Mouse (Mus musculus) midbrain, embryonic 13.5 days (tissue): Measurements from ENCODE around the gene Tmprss7. TPM values are rescaled to one million over a fixed set of nuclear protein-coding genes. Genes with fewer than 3 reads are reported as not detected.

ENCODE experiments used
- ATAC-seq: fragments of 200-750 bp; cut with Nextera tagmentation; 2 replicates; pipeline ENCODE4 v1.8.0; 2017; ENCODE audit warnings: mild to moderate bottlenecking, moderate TSS enrichment, moderate library complexity
- H3K27ac ChIP-seq: fragments of 300-500 bp; sonication (generic); 2 replicates; pipeline ENCODE4 v1.5.1; 2015; ENCODE audit warnings: inconsistent platforms, mild to moderate bottlenecking, moderate library complexity
- H3K27me3 ChIP-seq: fragments of 300-500 bp; sonication (generic); 2 replicates; pipeline ENCODE4 v1.6.1; 2015; ENCODE audit warnings: mild to moderate bottlenecking, inconsistent platforms
- H3K36me3 ChIP-seq: fragments of 300-500 bp; sonication (generic); 2 replicates; pipeline ENCODE4 v1.6.1; 2015; ENCODE audit warnings: mild to moderate bottlenecking, inconsistent platforms
- H3K4me1 ChIP-seq: fragments of 300-500 bp; sonication (generic); replicated peaks from 2 replicates; pipeline ENCODE4 v1.6.1; 2015; ENCODE audit warnings: inconsistent platforms
- H3K4me2 ChIP-seq: fragments of 300-500 bp; sonication (generic); replicated peaks from 2 replicates; pipeline ENCODE4 v1.6.1; 2015; ENCODE audit warnings: moderate library complexity, mild to moderate bottlenecking, inconsistent platforms
- H3K4me3 ChIP-seq: fragments of 300-500 bp; sonication (generic); replicated peaks from 2 replicates; pipeline ENCODE4 v1.5.1; 2015; ENCODE audit warnings: mild to moderate bottlenecking, inconsistent platforms
- H3K9ac ChIP-seq: fragments of 300-500 bp; sonication (generic); replicated peaks from 2 replicates; pipeline ENCODE4 v1.6.1; 2015; ENCODE audit warnings: mild to moderate bottlenecking, inconsistent platforms
- H3K9me3 ChIP-seq: fragments of 300-500 bp; sonication (generic); 2 replicates; pipeline ENCODE4 v1.6.1; 2016; ENCODE audit warnings: mild to moderate bottlenecking, inconsistent platforms
- WGBS: fragments of 180-500 bp; shearing (Covaris S2); methylation state at CpG from one replicate; pipeline ENCODE4 v1.1.7; 2015; 5-methylcytosine and 5-hydroxymethylcytosine counted together
- polyA plus RNA-seq: library from polyadenylated mRNA; unstranded; fragments of >200 nt; fragmentation: Nextera tagmentation; extraction: Ambion mirVana; gene quantifications from 2 replicates; pipeline ENCODE4 v1.2.1, GENCODE M21; 2015

Gene Tmprss7
- polyA plus RNA-seq, 1 experiment from 2014 or later, result 0.32 TPM

DNA sequence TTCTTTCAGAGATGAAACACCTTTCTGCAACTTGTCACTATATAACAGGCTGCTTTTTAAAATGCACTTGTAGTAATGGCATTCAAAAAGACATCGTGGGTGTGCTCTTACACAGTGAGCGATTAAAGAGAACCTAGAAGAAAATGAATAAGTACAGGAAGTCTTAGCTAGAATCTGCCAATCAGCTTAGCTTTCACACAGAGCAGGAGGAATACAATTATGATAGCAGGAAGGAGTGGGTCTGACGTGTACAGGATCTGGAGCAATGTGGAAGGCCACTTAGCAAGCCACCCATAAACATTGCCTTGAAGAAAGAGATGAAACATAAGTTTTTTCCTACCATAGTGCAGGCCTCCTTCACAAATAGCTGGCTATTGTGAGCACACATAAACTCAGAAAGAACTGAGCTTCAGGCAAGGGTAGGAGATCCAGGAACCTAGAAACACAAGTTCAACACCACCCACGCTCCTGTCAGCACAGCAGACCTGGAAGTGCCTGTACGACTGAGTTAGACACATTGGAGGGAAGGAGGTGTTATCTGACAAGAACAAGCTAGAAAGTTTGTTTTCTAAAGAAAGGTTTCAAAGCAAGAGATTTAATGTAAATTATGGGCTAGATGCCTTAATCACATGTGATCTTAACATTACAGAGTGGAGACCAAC lies 21.2 kb upstream of the Tmprss7 start:
- Histone ChIP-seq H3K9me3 (no peaks in the 10 kb centered on the region), H3K9ac (no peak overlapping the region), H3K4me2 (no peak overlapping the region), H3K4me1 (peaks cover 20% of the 10 kb centered on the region), H3K27me3 (no peaks in the 10 kb centered on the region), H3K4me3 (no peak overlapping the region), H3K36me3 (peaks cover 83% of the 10 kb centered on the region), H3K27ac (no peak overlapping the region)
- WGBS, result 88% methylated on average over 5 of the region's 5 CpGs
- ATAC-seq, result no peak

DNA sequence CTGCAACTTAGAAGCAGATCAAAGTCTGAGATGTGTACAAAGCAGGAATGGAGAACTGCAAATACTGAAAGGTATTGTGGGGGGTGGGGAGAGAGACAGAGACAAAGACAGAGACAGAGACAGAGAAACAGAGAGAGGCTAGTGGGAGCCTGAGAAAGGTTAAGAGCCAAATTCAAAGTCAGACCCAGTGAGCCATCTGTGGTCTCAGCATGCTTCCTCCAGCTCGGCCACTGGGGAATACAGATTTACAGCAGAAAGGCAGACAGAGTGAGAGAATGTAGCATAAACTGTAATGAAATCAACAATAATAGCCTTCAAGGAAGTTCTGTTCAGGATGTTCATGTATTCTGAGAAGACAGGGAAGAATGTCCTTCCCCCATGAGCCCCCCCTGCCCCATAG lies 20.4 kb upstream of the Tmprss7 start:
- H3K9me3 ChIP-seq, result no peaks in the 10 kb centered on the region
- H3K36me3 ChIP-seq, result peaks cover 80% of the 10 kb centered on the region
- no peak overlapping the region for H3K9ac ChIP-seq
- H3K4me2 ChIP-seq, result no peak overlapping the region
- H3K27me3 ChIP-seq, result no peaks in the 10 kb centered on the region
- WGBS, result 95% methylated on average over 1 of the region's 1 CpGs
- peaks cover 15% of the 10 kb centered on the region; the same call in 1 of the 2 replicates for H3K4me1 ChIP-seq
- no peak overlapping the region for H3K4me3 ChIP-seq
- H3K27ac ChIP-seq, result no peak overlapping the region
- ATAC-seq, result no peak

DNA sequence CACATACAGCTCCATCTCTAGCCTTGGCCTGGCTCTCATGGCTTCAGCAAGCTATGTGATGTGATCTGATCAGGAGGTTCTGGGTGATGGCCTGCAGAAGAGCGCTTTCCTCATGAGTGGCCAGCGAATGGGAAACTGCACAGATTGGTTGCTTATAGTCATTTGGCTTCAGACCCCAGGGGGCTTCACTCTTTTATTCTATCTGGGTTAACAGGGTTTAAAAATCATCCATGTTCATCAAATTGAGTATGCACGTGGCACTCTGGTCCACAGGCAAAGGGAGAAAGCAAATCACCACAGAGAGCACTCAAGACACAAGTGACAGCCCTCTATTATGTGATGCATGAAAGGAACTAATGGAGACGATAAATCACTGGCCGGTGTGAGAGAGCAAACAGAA lies 19.8 kb upstream of the Tmprss7 start:
- Histone ChIP-seq H3K4me3 (no peak overlapping the region), H3K27me3 (no peaks in the 10 kb centered on the region), H3K36me3 (peaks cover 79% of the 10 kb centered on the region), H3K9me3 (no peaks in the 10 kb centered on the region), H3K4me1 (peaks cover 15% of the 10 kb centered on the region; the same call in 1 of the 2 replicates), H3K27ac (no peak overlapping the region), H3K9ac (no peak overlapping the region), H3K4me2 (no peak overlapping the region)
- 76% methylated on average over 5 of the region's 5 CpGs for WGBS
- no peak for ATAC-seq

DNA sequence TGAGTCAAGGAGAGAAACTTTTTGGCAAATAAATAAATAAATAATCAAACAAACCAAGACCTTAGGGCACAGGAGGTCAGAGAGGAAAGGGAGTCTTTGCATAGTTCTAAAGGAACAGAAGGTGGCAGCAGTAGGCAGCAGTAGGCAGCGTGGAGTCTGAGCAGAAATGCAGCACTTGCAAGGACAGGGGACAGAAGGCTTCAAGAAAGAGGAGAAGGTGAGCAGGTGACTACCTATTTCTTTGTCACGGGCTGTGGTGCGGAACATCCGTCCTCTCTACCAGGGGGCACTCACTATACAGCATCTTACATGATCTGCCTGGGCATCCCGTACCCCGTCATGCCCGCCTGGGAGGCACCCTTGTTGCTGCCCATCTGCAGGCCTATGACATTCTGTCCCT lies 17.8 kb upstream of the Tmprss7 start:
- Histone ChIP-seq H3K9ac (no peak overlapping the region), H3K4me3 (no peak overlapping the region), H3K36me3 (peaks cover 61% of the 10 kb centered on the region), H3K27me3 (no peaks in the 10 kb centered on the region), H3K4me1 (peaks cover 15% of the 10 kb centered on the region; the same call in 1 of the 2 replicates), H3K9me3 (no peaks in the 10 kb centered on the region), H3K27ac (no peak overlapping the region), H3K4me2 (no peak overlapping the region)
- 74% methylated on average over 7 of the region's 7 CpGs for WGBS
- peak; percentile 32 for ATAC-seq

DNA sequence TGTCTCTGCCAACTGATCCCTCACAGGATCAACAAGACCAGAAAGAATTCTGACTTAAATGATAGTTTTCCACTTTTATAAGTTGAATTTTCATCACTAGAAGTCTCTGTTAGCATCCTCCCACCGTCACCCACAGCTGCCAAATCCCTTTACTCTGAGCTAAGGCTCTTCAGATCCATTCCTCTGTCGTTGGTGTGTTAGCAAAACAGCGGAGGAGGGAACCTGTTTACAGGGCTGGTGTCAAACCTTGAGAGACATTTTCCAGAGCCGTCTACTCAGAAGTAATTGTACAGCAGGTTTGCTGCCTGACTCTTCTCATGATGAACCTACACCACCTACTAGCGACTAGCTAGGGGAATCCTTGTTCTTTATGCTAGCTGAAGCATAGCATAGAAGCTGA lies 5.8 kb upstream of the Tmprss7 start:
- ATAC-seq, result no peak
- 86% methylated on average over 5 of the region's 5 CpGs for WGBS
- H3K9ac ChIP-seq, result no peak overlapping the region

DNA sequence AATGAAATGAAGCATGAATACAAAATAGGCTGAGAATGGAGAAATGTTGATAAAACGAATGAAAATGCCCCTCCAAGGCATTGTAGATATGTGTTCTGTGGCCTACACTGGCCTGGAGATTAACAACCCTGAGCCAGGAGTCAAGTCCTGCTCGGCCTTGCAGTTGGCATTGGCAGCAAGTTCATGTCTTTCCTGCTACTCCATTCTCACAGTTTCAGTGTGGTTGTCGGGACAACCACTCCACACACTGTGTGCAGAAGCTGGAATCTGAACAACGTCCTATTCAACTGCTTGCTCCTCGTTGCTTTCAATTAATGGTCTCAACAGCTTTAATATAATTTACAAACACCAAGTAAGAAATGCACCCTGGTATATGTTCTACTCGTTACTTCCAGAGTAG lies 4.5 kb upstream of the Tmprss7 start:
- H3K4me1 ChIP-seq, result peaks cover 14% of the 10 kb centered on the region
- H3K9me3 ChIP-seq, result no peaks in the 10 kb centered on the region
- no peak for ATAC-seq
- no peak overlapping the region for H3K4me3 ChIP-seq
- no peak overlapping the region for H3K27ac ChIP-seq
- no peaks in the 10 kb centered on the region for H3K36me3 ChIP-seq
- whole genome bisulfite sequencing, result 46% methylated on average over 6 of the region's 6 CpGs
- no peaks in the 10 kb centered on the region for H3K27me3 ChIP-seq
- H3K4me2 ChIP-seq, result no peak overlapping the region
- H3K9ac ChIP-seq, result no peak overlapping the region

More for the DNA sequence above, 5.8 kb upstream of the Tmprss7 start:
- no peak overlapping the region for H3K4me3 ChIP-seq
- peaks cover 8% of the 10 kb centered on the region for H3K4me1 ChIP-seq
- no peaks in the 10 kb centered on the region for H3K9me3 ChIP-seq
- H3K36me3 ChIP-seq, result no peaks in the 10 kb centered on the region
- no peak overlapping the region for H3K4me2 ChIP-seq
- no peak overlapping the region for H3K27ac ChIP-seq
- H3K27me3 ChIP-seq, result no peaks in the 10 kb centered on the region

DNA sequence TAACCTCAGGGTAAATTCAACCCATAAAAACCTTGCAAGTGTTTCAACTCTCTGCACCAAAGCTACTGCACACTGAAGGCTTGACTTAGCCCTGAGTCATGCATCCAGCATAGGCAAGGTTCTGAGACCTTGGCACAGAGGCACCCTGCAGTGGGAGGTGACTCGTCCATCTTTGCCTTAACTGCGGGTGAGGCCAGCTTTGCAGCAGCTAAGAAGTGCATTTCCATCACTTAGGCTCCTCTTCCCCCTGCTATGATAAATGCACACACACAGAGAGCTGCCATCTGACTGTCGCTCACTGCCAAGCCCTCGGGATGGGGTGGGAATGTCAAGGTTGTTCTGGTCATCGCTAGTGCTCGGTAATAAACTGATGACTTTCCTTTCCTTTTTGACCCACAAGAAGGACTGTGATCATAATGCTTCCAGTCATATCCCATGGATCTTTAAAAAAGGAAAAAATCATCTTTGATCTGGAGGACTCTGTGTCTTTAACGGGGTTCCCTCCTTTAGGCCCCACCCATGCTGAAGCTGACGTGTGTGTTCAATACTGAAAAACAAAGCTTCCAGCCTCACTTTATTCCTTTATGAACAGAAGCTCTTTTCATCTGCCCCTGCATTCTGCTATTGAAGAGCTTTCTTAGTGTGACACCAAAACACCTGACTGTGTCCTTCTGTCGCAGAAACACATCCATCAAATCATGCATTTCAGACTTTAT lies 2.1 kb upstream of the Tmprss7 start:
- peaks cover 20% of the 10 kb centered on the region for H3K4me1 ChIP-seq
- no peak overlapping the region for H3K9ac ChIP-seq
- H3K27me3 ChIP-seq, result no peaks in the 10 kb centered on the region
- H3K9me3 ChIP-seq, result no peaks in the 10 kb centered on the region
- no peak for ATAC-seq
- H3K4me3 ChIP-seq, result no peak overlapping the region
- H3K4me2 ChIP-seq, result no peak overlapping the region
- WGBS, result 72% methylated on average over 9 of the region's 9 CpGs
- no peaks in the 10 kb centered on the region for H3K36me3 ChIP-seq
- no peak overlapping the region for H3K27ac ChIP-seq

DNA sequence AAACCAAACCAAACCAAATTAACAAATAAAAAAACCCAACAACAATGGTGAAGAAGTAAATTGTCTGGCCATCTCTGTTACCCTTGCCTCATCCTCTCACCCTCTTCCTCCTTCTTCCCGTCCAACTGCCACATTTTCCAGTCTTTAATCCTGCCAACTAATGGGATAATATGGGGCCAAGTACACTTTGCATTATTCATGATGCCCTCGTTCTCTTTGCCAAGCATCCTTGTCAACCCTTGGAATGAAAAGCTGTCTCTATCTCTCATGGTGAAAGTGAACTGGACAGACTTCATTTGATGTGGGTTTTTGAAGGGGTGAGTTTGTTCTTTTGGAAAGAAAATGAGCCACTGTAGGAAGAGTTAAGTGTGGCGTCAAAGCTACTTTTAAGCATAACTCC lies 607 bp downstream of the Tmprss7 start:
- no peaks in the 10 kb centered on the region for H3K36me3 ChIP-seq

DNA sequence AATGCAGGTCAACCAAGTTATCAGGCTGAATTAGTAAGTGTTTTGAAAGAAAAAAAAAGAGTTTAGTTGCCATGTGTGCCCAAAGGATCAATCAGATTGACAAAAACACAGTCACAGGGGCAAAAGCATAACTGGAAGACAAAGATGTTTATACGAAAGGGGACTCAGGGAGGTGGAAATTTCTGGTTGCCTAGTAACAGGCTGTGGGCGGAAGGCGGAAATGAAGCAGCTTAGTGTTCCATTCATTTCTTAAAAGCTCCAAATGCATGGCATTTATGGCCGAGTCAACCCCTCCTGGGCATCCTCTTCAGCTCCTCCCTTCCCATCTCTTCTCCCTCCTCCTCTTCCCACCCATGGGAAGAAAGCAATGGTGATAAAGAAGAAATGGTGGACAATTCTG lies 3.3 kb downstream of the Tmprss7 start:
- WGBS, result 0% methylated on average over 4 of the region's 4 CpGs
- no peak overlapping the region for H3K4me3 ChIP-seq
- H3K27me3 ChIP-seq, result 0 out of 2 replicates have a peak, but pooled peaks cover 3% of the 10 kb centered on the region
- peak; percentile 80 for ATAC-seq
- peak overlapping the region; percentile 67 for H3K27ac ChIP-seq
- H3K4me2 ChIP-seq, result no peak overlapping the region; the same call in 1 of the 2 replicates
- no peaks in the 10 kb centered on the region for H3K9me3 ChIP-seq
- H3K4me1 ChIP-seq, result peaks cover 23% of the 10 kb centered on the region
- H3K36me3 ChIP-seq, result no peaks in the 10 kb centered on the region
- no peak overlapping the region for H3K9ac ChIP-seq

More for the DNA sequence above, 607 bp downstream of the Tmprss7 start:
- Histone ChIP-seq H3K27me3 (no peaks in the 10 kb centered on the region), H3K4me1 (peaks cover 27% of the 10 kb centered on the region), H3K4me3 (no peak overlapping the region), H3K9ac (no peak overlapping the region), H3K9me3 (no peaks in the 10 kb centered on the region), H3K27ac (no peak overlapping the region), H3K4me2 (no peak overlapping the region)
- peak; percentile 18; the same call in 1 of the 2 replicates for ATAC-seq
- WGBS, result 18% methylated on average over 3 of the region's 3 CpGs

DNA sequence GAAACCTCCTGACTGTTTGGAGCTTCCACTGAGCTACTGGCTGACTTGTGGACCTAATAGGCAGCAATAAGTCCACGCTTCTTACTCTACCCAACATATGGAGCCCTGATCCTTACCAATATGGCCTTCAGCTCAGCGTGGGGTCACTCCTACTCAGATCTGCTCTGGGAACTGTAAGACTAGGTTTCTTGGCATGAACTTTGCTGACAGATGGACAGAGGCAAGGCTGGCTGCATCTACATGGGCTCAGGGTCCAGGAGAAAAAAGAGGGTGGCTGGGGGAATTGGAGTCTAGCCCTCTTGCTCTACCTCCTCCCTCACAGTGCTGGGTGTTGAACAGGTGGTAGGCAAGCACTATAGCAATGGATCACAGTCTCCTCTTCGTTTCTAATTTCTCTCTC lies 6.6 kb downstream of the Tmprss7 start:
- WGBS, result 85% methylated on average over 3 of the region's 3 CpGs
- H3K9me3 ChIP-seq, result no peaks in the 10 kb centered on the region
- no peaks in the 10 kb centered on the region for H3K36me3 ChIP-seq
- peaks cover 12% of the 10 kb centered on the region for H3K4me1 ChIP-seq
- no peak overlapping the region for H3K9ac ChIP-seq
- no peak overlapping the region for H3K27ac ChIP-seq
- no peak overlapping the region for H3K4me2 ChIP-seq
- no peak overlapping the region for H3K4me3 ChIP-seq
- ATAC-seq, result no peak
- H3K27me3 ChIP-seq, result 0 out of 2 replicates have a peak, but pooled peaks cover 3% of the 10 kb centered on the region

DNA sequence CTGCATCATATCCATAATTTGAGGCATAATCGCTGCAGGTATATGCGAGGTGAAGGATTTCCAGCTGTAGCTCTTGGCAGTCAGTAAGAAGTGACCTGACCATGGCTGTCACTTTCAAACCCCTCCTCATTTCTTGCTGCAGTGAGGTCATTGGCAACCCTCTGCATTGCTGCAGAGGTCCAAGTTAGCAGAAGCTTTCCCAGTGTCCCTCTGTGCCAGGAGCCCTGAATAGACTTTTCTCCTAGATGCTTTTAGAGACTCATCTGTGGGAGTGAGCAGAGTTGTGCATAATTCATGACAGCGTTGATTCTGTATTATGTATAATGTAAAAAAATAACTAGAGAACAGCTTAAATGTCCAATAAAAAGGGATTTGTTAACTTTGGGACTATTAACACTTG lies 8.2 kb downstream of the Tmprss7 start:
- H3K36me3 ChIP-seq, result no peaks in the 10 kb centered on the region
- no peak overlapping the region for H3K4me2 ChIP-seq
- 0 out of 2 replicates have a peak, but pooled peaks cover 3% of the 10 kb centered on the region for H3K27me3 ChIP-seq
- H3K4me3 ChIP-seq, result no peak overlapping the region
- H3K27ac ChIP-seq, result no peak overlapping the region
- no peaks in the 10 kb centered on the region for H3K9me3 ChIP-seq
- 70% methylated on average over 3 of the region's 3 CpGs for WGBS
- no peak for ATAC-seq
- peaks cover 7% of the 10 kb centered on the region for H3K4me1 ChIP-seq
- H3K9ac ChIP-seq, result no peak overlapping the region

DNA sequence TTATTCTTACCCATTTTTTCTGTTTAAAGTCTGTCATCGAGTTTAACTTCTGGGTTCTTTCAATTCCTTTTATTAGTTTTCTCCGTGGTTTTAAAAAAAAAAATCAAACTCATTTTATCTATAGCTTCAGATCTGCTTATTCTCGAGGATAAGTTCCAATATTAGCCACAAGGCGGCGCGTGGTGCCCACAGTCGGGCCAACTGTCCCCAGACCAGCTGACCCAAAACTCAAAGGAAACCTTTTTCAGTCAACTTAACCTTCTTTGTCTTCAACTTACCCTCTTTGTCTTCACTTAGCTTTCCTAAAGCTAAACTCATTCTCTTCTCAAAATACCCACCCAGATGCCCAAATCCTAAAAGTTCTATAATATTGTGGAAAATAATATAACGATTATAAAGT lies 8.6 kb downstream of the Tmprss7 start:
- Histone ChIP-seq H3K4me3 (no peak overlapping the region), H3K9ac (no peak overlapping the region), H3K4me1 (peaks cover 2% of the 10 kb centered on the region; the same call in 1 of the 2 replicates), H3K27me3 (0 out of 2 replicates have a peak, but pooled peaks cover 3% of the 10 kb centered on the region), H3K4me2 (no peak overlapping the region), H3K36me3 (no peaks in the 10 kb centered on the region), H3K27ac (no peak overlapping the region), H3K9me3 (no peaks in the 10 kb centered on the region)
- ATAC-seq, result no peak
- 15% methylated on average over 8 of the region's 8 CpGs for WGBS
